Mouse (Mus musculus) spleen, adult 2 months (tissue): ENCODE data around the gene Llgl1. TPM values are rescaled to one million over a fixed set of nuclear protein-coding genes. Genes with fewer than 3 reads are reported as not detected.

Experiments
- DNase-seq, 2 experiments: peaks; one replicate each; pipeline versions ENCODE4 v3.0.0 to v3.0.0-alpha.2; 2012 to 2021; ENCODE audit warnings: low spot score in 2 of 2, low read depth in 1 of 2
- H3K27ac ChIP-seq: fragments of 200-500 bp; 2 replicates; pipeline ENCODE4 v1.5.1; 2012; ENCODE audit warnings: low read length, inconsistent platforms; ENCODE audit not compliant: insufficient read depth
- H3K27me3 ChIP-seq: fragments of 200-500 bp; 2 replicates; pipeline ENCODE4 v1.6.1; 2012; ENCODE audit warnings: mild to moderate bottlenecking, moderate library complexity, low read length, inconsistent platforms; ENCODE audit not compliant: control insufficient read depth, insufficient read depth
- H3K36me3 ChIP-seq: fragments of 200-500 bp; 2 replicates; pipeline ENCODE4 v1.6.1; 2012; ENCODE audit warnings: mild to moderate bottlenecking, low read length, inconsistent platforms; ENCODE audit not compliant: control insufficient read depth, insufficient read depth
- H3K4me1 ChIP-seq: fragments of 200-500 bp; 2 replicates; pipeline ENCODE4 v1.6.1; 2011; ENCODE audit warnings: inconsistent platforms; ENCODE audit not compliant: control insufficient read depth, insufficient read depth, insufficient read length
- H3K4me3 ChIP-seq: fragments of 200-500 bp; 2 replicates; pipeline ENCODE4 v1.5.1; 2011; ENCODE audit warnings: mild to moderate bottlenecking, inconsistent platforms; ENCODE audit not compliant: insufficient read depth, insufficient read length; ENCODE audit errors: extremely low read depth
- CTCF ChIP-seq: fragments of 200-500 bp; IDR thresholded peaks from 2 replicates; pipeline ENCODE4 v1.5.1; 2011; ENCODE audit warnings: mild to moderate bottlenecking, inconsistent platforms; ENCODE audit not compliant: insufficient read depth, insufficient read length, insufficient replicate concordance; ENCODE audit errors: extremely low read depth
- POLR2A ChIP-seq: fragments of 200-500 bp; IDR thresholded peaks from 2 replicates; pipeline ENCODE4 v1.6.1; 2011; ENCODE audit warnings: low read depth, low read length, inconsistent platforms
- WGBS: fragments of 180-500 bp; shearing (Covaris S2); methylation state at CpG from one replicate; pipeline ENCODE4 v1.1.7; 2018; 5-methylcytosine and 5-hydroxymethylcytosine counted together
- polyA plus RNA-seq: library from polyadenylated mRNA; depleted of rRNA; stranded (reverse); fragments of >200 nt; gene quantifications from 2 replicates; pipeline ENCODE4 v1.2.3, GENCODE M21; 2012

Gene Llgl1
- polyA plus RNA-seq, 1 experiment: 38.6 TPM

DNA sequence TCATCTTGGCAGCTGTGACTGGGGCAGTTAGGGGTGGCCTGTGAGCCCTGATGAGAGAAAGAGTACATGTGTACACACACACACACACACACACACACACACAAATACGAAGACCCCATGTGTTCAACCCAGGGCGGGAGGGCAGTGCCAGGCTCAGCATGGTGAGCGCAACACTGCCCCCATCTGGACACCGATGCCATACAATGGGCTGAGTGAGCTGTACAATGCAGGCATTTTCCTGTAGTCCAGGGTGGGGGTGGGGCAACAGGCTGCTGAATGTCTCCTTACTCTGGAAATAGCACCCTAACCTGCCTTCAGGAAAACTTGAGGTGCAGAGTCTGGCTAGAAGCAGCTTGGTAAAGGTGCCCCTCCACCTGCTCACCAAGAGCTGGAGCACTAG is 3.6 kb downstream of the Llgl1 start:
- WGBS: 40% methylated on average over 4 of the region's 4 CpGs
- Histone ChIP-seq H3K36me3 (peaks cover 18% of the 10 kb centered on the region), H3K27ac (no peak overlapping the region), H3K27me3 (no peaks in the 10 kb centered on the region), H3K4me3 (no peak overlapping the region), H3K4me1 (peaks cover 6% of the 10 kb centered on the region; the same call in 1 of the 2 replicates)
- DNase-seq: peak in 1 of 2 experiments; percentile 58
- peak; percentile 69; the same call in 1 of the 2 replicates for TF ChIP-seq CTCF
- no peak for TF ChIP-seq POLR2A

DNA sequence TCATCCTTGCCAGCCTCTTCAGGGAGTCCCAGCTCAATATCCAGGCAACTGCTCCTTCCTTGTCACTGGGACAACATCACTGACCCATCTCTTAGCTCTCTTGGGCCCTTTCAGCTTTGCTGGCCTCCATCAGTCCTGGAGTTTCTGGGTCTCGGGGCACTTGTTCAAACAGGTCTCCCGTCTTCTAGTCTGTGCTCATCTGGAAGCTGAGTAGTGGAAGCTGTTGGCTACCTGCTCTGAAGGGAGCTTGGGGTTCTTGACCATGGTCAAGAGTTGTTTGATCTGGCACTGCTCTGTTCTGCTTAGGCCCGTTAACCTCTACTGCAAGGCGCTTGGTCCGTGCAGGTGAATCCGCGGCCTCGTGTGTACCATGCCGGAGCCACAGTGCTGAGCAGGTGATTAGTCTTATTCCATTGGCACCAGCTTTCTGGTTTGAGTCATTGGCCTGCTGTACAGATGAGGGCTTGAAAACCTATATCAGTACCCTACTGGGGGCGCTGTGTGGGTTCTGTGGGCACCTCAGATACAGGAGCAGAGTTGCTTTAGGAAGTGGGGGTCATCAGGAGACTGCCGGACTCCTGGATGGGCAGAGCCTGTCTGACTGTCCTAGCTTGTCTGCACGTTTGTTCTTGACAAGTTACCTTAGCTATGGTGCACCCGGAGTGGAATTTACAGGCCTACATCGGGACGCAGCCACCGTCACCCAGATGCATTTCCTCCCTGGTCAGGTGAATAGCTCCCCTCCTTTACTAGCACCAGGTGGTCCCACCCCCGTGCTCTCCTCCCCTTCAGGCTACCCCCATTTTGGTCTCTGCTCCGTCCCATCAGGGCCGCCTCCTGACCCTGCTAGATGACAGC is 4.7 kb downstream of the Llgl1 start:
- Histone ChIP-seq H3K27me3 (no peaks in the 10 kb centered on the region), H3K36me3 (peaks cover 22% of the 10 kb centered on the region), H3K4me3 (no peak overlapping the region), H3K27ac (no peak overlapping the region), H3K4me1 (peaks cover 3% of the 10 kb centered on the region; the same call in 1 of the 2 replicates)
- DNase-seq: peak in 1 of 2 experiments; percentile 2
- TF ChIP-seq CTCF: no peak
- TF ChIP-seq POLR2A: no peak
- 96% methylated on average over 19 of the region's 19 CpGs for WGBS

DNA sequence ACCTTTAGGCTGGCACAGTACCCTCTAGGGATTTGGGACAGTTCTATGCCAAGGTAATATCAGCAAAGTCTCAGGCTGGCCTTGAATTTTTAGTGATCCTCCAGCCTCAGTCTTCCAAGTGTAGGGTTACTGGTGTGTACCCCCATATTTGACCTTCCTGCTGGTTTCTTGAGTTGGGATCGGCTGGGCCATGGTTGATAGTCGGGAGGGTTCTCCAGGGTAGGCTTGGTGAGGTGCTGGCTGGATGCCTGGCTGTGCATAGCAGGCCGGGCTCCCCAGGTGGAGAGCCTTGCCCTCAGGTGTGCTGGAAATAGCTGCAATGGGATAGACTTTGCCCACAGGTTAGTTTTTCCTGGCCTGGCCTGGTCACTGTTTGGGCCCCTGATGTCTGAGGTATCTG is 5.7 kb downstream of the Llgl1 start:
- Histone ChIP-seq H3K36me3 (peaks cover 25% of the 10 kb centered on the region), H3K4me1 (peaks cover 3% of the 10 kb centered on the region; the same call in 1 of the 2 replicates), H3K27ac (no peak overlapping the region), H3K4me3 (no peak overlapping the region), H3K27me3 (no peaks in the 10 kb centered on the region)
- peak in 1 of 2 experiments; percentile 2 for DNase-seq
- 92% methylated on average over 3 of the region's 3 CpGs for WGBS
- TF ChIP-seq CTCF: no peak
- no peak for TF ChIP-seq POLR2A

DNA sequence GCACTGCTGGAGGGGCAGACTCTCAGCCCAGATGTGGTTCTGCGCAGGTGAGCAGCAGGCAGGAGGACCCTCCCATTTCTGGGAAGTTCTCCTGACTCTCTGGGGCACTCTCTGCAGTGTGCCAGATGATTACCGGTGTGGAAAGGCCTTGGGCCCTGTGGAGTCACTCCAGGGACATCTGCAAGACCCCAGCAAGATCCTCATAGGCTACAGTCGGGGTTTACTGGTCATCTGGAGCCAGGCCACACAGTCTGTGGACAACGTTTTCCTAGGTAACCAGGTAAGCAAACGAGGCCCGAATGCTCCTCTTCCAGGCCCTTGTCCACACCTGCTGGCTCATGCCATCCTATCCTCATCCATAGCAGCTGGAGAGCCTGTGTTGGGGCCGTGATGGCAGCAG is 6.6 kb downstream of the Llgl1 start:
- WGBS: 89% methylated on average over 7 of the region's 7 CpGs
- Histone ChIP-seq H3K36me3 (peaks cover 25% of the 10 kb centered on the region), H3K4me3 (no peak overlapping the region), H3K27ac (no peak overlapping the region), H3K4me1 (peaks cover 3% of the 10 kb centered on the region; the same call in 1 of the 2 replicates), H3K27me3 (no peaks in the 10 kb centered on the region)
- TF ChIP-seq CTCF: no peak
- TF ChIP-seq POLR2A: no peak
- peak in 1 of 2 experiments; percentile 1 for DNase-seq

DNA sequence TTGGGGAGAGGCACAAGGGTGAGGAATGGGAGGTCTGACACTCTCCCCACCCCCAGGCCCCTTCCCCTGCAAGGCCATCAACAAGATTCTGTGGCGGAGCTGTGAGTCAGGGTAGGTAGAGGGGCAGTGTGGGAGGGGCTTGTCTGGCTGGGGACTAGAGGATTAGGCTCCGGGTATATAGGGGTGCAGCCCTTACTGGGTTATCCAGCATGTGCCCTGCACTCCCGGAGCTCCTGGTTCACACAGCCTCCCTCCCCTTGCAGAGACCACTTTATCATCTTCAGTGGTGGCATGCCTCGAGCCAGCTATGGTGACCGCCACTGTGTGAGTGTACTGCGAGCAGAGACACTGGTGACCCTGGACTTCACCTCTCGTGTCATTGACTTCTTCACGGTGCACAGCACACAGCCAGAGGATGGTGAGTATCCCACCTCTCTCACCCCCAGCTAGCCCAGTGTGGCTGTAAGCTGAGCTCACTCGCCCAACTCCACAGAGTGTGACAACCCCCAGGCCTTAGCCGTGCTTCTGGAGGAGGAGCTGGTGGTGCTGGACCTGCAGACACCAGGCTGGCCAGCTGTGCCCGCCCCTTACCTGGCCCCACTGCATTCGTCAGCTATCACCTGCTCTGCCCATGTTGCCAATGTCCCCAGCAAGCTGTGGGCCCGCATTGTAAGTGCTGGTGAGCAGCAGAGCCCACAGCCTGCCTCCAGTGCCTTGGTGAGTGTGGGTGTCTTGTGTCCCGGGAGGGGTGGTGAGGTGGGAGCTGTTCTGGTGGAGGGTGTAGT is 7.4 kb downstream of the Llgl1 start:
- Histone ChIP-seq H3K4me1 (peaks cover 3% of the 10 kb centered on the region; the same call in 1 of the 2 replicates), H3K27ac (no peak overlapping the region), H3K27me3 (no peaks in the 10 kb centered on the region), H3K4me3 (no peak overlapping the region), H3K36me3 (peaks cover 31% of the 10 kb centered on the region)
- WGBS: 93% methylated on average over 14 of the region's 14 CpGs
- DNase-seq: peak in 1 of 2 experiments; percentile 2
- TF ChIP-seq POLR2A (no peak), CTCF (no peak)

DNA sequence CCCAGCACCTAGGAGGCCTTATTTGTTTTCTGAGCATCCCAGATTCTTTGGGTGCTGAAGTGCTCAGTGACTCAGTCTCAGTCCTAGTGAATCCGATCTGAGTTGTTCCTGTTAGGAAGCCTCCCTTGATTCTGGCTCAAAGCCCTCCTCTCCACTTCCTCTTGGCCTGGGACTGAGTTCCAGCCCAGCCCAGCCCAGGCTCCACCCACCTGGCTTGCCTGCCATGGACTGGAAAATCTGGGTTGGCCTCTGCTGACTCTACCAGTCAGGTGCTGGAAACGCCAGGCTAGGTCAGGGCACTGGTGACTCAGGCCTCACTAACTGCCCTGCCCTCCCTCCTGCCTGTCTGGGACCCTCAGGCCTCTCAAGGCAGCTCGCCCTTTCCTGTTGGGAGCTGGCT is 8.1 kb downstream of the Llgl1 start:
- Histone ChIP-seq H3K4me1 (peaks cover 3% of the 10 kb centered on the region; the same call in 1 of the 2 replicates), H3K4me3 (no peak overlapping the region), H3K36me3 (peaks cover 39% of the 10 kb centered on the region), H3K27ac (no peak overlapping the region), H3K27me3 (no peaks in the 10 kb centered on the region)
- peak in 1 of 2 experiments; percentile 11 for DNase-seq
- TF ChIP-seq POLR2A: no peak
- no peak for TF ChIP-seq CTCF
- 81% methylated on average over 3 of the region's 3 CpGs for WGBS
